Mouse (Mus musculus) kidney, embryonic 14.5 days (tissue): ENCODE data around the gene Lrrn3. TPM values are rescaled to one million over a fixed set of nuclear protein-coding genes. Genes with fewer than 3 reads are reported as not detected.
A peak's percentile ranks its signal among the peaks of the same experiment; 100 is the strongest.

Source experiments
- ATAC-seq: fragments of 200-750 bp; cut with Nextera tagmentation; 2 replicates; pipeline ENCODE4 v1.8.0; 2017; ENCODE audit warnings: moderate number of reproducible peaks, mild to moderate bottlenecking, moderate TSS enrichment, moderate library complexity; ENCODE audit not compliant: low FRiP score, low TSS enrichment
- H3K27ac ChIP-seq: fragments of 300-500 bp; sonication (generic); 2 replicates; pipeline ENCODE4 v1.5.1; 2014; ENCODE audit warnings: low read depth, mild to moderate bottlenecking, low read length, moderate library complexity, mixed read lengths
- H3K27me3 ChIP-seq: fragments of 300-500 bp; sonication (generic); 2 replicates; pipeline ENCODE4 v1.6.1; 2014; ENCODE audit warnings: mild to moderate bottlenecking, low read length; ENCODE audit not compliant: control insufficient read depth, insufficient read depth
- H3K36me3 ChIP-seq: fragments of 300-500 bp; sonication (generic); 2 replicates; pipeline ENCODE4 v1.6.1; 2014; ENCODE audit warnings: low read length, mixed read lengths; ENCODE audit not compliant: control insufficient read depth, insufficient read depth
- H3K4me1 ChIP-seq: fragments of 300-500 bp; sonication (generic); 2 replicates; pipeline ENCODE4 v1.6.1; 2014; ENCODE audit warnings: low read length, mixed read lengths; ENCODE audit not compliant: control insufficient read depth, insufficient read depth
- H3K4me2 ChIP-seq: fragments of 300-500 bp; sonication (generic); replicated peaks from 2 replicates; pipeline ENCODE4 v1.6.1; 2014; ENCODE audit warnings: low read depth, mild to moderate bottlenecking, low read length
- H3K4me3 ChIP-seq: fragments of 300-500 bp; sonication (generic); 2 replicates; pipeline ENCODE4 v1.5.1; 2014; ENCODE audit warnings: mild to moderate bottlenecking, low read length
- H3K9ac ChIP-seq: fragments of 300-500 bp; sonication (generic); 2 replicates; pipeline ENCODE4 v1.6.1; 2014; ENCODE audit warnings: low read depth, mild to moderate bottlenecking, low read length, moderate library complexity
- H3K9me3 ChIP-seq: fragments of 300-500 bp; sonication (generic); 2 replicates; pipeline ENCODE4 v1.6.1; 2016; ENCODE audit warnings: low read length; ENCODE audit not compliant: control insufficient read depth
- WGBS: fragments of 180-500 bp; shearing (Covaris S2); extraction: QIAGEN DNeasy Blood & Tissue Kit; methylation state at CpG from one replicate; pipeline ENCODE4 v1.1.7; 2014; 5-methylcytosine and 5-hydroxymethylcytosine counted together
- polyA plus RNA-seq: library from polyadenylated mRNA; unstranded; fragments of >200 nt; fragmentation: Nextera tagmentation; extraction: Ambion mirVana; gene quantifications from 2 replicates; pipeline ENCODE4 v1.2.1, GENCODE M21; 2014

Lrrn3 gene
- polyA plus RNA-seq, 1 experiment from 2014 or later: 3.7 TPM

DNA sequence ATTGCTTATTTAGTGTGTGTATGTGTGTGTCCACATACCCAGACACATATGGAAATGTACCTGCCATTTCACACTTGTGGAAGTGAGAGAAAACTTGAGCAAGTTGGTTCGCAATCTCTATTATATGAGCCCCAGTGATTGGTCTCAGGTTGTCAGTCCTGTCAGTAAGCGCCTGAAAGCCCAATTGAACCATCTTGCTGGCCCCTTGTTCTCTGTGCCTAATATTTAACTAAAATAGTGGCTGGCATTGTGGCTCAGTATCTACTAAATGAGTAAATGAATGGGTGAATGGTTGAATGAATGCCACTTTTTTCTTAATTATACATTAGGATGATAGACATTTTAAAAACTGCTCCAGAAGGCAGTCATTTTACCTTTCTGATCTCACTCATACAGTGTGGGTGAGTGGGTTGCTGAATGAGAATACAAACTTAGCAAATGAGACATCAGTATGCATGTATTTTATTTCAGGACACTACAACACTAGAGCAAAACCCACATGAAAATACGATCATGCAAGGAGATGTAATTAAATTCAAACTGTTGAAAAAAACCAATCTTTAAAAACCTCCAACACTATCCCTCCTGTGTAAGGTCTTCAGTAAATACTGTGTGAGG lies 17.7 kb downstream of the Lrrn3 start:
- no peaks in the 10 kb centered on the region for H3K36me3 ChIP-seq
- WGBS: 91% methylated on average over 3 of the region's 3 CpGs
- H3K27ac ChIP-seq: no peak overlapping the region
- H3K27me3 ChIP-seq: no peaks in the 10 kb centered on the region
- no peak for ATAC-seq
- H3K4me1 ChIP-seq: no peaks in the 10 kb centered on the region
- H3K9ac ChIP-seq: no peak overlapping the region
- no peak overlapping the region for H3K4me2 ChIP-seq
- H3K4me3 ChIP-seq: no peak overlapping the region
- H3K9me3 ChIP-seq: no peaks in the 10 kb centered on the region

DNA sequence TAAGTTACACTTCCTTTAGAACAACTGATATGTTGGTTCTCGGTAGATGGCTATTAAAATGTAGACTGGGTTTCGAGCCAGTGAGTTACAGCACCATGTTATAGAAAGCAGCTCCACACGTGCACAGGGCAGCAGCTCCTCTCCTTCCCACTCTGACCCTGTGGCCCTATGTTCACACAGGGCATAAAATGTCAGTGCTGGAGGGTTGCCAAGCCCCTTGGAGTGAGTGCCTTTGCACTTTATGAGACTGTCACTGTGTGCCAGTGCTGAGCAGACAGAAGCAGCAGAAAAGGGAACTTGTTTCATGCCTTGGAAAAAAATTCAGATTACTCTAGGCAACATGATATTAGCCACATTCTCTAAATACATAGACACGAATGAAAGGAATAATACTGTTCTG lies 47.8 kb downstream of the Lrrn3 start:
- Histone ChIP-seq H3K4me1 (peaks cover 8% of the 10 kb centered on the region; the same call in 1 of the 2 replicates), H3K9ac (no peak overlapping the region), H3K4me2 (no peak overlapping the region), H3K36me3 (no peaks in the 10 kb centered on the region), H3K27ac (no peak overlapping the region), H3K27me3 (no peaks in the 10 kb centered on the region), H3K9me3 (no peaks in the 10 kb centered on the region), H3K4me3 (no peak overlapping the region)
- ATAC-seq: peak; percentile 87
- 24% methylated on average over 4 of the region's 4 CpGs for WGBS

DNA sequence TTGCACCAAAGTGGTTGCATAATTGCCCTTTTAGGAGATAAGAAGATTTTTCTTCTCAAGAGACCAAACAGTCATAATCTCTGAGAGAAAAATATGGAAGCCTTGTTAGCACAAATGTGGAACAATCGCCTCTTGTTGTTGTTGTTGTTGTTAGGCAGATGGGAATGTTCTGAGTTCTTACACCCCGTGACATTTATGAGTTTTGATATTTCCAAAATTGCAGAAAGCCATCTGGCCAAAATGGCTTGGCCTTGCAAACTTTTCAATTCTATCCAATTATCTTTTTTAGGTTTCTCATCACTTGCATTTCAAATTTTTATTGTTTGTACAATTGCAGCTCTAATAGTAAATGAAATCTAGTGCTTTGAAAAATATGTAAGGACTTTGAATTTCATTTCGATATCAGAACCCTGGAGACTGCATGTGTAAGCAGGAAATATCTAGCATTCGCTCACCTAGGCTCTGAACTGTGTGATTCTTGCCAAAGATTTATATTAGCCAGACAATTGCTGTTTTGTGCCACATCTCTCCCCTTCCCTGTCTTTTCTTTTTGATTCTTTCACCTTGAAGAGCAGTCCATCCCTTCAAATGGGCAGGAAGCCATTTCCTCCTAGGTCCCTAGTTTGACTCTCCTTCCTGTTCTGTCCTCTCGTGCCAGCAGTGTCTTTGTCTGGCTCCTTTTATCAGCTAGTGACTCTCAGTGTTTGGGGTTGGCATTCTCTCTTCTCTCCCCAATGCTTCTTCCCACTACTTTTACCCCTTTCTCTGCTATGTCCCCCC lies 49.8 kb downstream of the Lrrn3 start:
- Histone ChIP-seq H3K9me3 (no peaks in the 10 kb centered on the region), H3K4me3 (no peak overlapping the region), H3K4me1 (no peaks in the 10 kb centered on the region), H3K27ac (no peak overlapping the region), H3K27me3 (no peaks in the 10 kb centered on the region), H3K4me2 (no peak overlapping the region), H3K9ac (no peak overlapping the region), H3K36me3 (no peaks in the 10 kb centered on the region)
- 82% methylated on average over 5 of the region's 5 CpGs for WGBS
- no peak for ATAC-seq

DNA sequence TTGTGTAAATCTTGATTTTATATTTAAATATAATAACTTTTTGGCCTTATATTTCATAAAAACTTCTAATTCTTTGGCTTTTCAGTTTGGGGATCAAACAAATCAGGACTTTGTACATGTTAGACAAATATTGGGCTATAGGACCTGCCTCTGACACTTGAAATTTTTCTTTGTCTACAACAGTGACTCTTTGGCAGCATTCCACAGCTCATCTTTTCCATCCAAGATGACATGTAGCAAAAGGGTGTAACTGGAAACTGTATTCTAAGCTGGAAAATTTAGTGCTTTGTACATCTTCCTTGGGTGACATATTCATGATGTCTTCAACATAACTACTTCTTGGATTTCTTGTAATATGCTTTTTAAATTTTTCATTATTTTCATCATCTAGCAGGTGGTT lies 57.4 kb downstream of the Lrrn3 start:
- Histone ChIP-seq H3K4me3 (no peak overlapping the region), H3K4me2 (no peak overlapping the region), H3K4me1 (no peaks in the 10 kb centered on the region), H3K27ac (no peak overlapping the region), H3K9ac (no peak overlapping the region), H3K27me3 (no peaks in the 10 kb centered on the region), H3K9me3 (no peaks in the 10 kb centered on the region), H3K36me3 (no peaks in the 10 kb centered on the region)
- ATAC-seq: no peak

DNA sequence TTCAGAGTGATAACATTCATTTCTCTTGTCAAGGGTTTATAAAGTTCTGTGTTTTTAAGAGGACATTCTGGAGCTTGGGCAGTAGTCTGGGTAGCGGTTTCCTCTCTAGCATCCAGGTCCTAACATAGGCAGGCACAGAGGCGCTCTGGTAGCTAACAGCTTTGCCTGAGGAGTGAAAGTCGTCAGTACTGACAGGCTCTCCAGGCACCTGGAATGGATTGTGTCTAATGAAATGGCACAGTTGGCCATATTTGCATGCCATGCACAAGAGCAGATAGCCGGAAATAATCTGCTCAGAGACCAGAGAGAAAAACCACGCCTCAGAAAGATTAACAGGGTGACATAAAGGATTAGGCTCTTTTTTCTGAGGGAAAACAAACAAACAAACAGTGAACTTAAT lies 58.8 kb downstream of the Lrrn3 start:
- WGBS: 77% methylated on average over 5 of the region's 5 CpGs

DNA sequence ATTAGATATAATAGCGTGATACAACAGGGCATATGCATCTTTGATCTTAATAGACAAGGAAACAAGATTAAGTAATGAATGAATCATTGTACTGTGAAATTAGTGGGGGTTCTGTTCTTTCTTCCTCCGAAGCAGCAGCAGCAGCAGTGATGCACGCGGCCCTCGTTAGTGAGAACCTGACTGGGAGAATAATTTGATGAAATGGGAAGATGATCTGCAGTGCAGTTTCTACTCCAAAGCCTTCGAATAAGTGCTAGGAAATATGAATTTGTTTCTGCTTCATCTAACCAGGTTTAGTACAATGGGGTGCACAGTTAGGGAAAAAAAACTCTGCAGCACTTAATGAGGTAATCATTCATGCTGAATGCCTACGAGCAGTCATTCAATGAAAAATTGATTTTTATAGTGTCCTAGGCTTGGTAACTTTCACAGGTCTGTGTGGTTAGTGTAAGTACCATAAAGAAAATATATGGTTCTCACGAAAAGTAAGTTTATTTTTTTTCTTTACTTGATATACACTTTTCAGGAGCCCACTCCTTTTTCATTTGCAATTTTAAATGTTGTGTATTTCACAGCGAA lies 61.0 kb downstream of the Lrrn3 start:
- no peaks in the 10 kb centered on the region for H3K27me3 ChIP-seq
- H3K4me2 ChIP-seq: no peak overlapping the region
- no peaks in the 10 kb centered on the region for H3K4me1 ChIP-seq
- ATAC-seq: no peak
- H3K9me3 ChIP-seq: no peaks in the 10 kb centered on the region
- no peaks in the 10 kb centered on the region for H3K36me3 ChIP-seq
- no peak overlapping the region for H3K4me3 ChIP-seq
- H3K9ac ChIP-seq: no peak overlapping the region
- 57% methylated on average over 9 of the region's 9 CpGs for WGBS
- no peak overlapping the region for H3K27ac ChIP-seq

More for the DNA sequence above, 58.8 kb downstream of the Lrrn3 start:
- H3K4me2 ChIP-seq: no peak overlapping the region
- H3K27me3 ChIP-seq: no peaks in the 10 kb centered on the region
- H3K4me3 ChIP-seq: no peak overlapping the region
- ATAC-seq: no peak
- no peaks in the 10 kb centered on the region for H3K9me3 ChIP-seq
- no peaks in the 10 kb centered on the region for H3K4me1 ChIP-seq
- H3K36me3 ChIP-seq: no peaks in the 10 kb centered on the region
- no peak overlapping the region for H3K9ac ChIP-seq
- no peak overlapping the region for H3K27ac ChIP-seq

DNA sequence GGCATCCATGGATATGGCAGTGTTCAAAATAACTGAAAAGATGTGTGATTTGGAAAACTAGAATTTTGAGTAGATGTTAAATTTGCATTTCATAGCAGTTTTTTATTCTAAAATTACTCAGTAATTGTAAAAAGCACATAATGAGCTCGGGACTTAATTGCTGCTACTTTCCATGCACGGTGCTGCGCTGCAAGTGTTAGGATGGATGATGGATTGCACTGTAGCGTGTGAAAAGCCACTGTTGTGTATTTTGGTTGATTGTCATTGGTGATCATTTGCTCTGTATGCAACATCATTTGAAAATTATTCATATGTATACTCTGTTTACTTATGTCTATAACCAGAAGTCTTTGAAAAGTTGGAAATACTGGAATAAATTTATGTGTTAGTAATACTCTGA lies 68.3 kb downstream of the Lrrn3 start:
- no peaks in the 10 kb centered on the region for H3K9me3 ChIP-seq
- H3K4me2 ChIP-seq: no peak overlapping the region
- no peaks in the 10 kb centered on the region for H3K36me3 ChIP-seq
- no peak overlapping the region for H3K27ac ChIP-seq
- WGBS: 93% methylated on average over 4 of the region's 4 CpGs
- ATAC-seq: no peak
- H3K4me1 ChIP-seq: no peaks in the 10 kb centered on the region
- no peak overlapping the region for H3K4me3 ChIP-seq
- no peak overlapping the region for H3K9ac ChIP-seq
- no peaks in the 10 kb centered on the region for H3K27me3 ChIP-seq

DNA sequence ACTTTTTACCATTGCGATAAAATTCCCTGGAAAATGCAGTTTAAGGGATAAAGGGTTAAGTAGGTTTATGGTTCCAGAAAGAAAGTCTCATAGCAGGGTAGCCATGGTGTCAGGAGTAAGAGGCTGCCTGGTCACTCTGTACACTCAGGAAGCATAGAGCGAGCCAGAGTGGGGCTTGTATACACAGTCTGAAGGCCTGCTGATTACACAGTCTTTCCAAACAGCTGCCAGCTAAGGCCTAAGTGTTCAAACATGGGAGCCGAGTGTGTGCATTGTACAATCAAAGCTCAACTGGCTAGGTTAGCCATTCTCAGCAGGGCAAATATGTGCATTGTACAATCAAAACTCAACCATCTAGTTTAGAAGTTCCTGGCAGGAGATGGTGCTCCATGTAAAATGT lies 69.1 kb downstream of the Lrrn3 start:
- Histone ChIP-seq H3K27ac (no peak overlapping the region), H3K4me3 (no peak overlapping the region), H3K4me2 (no peak overlapping the region), H3K9me3 (no peaks in the 10 kb centered on the region), H3K27me3 (no peaks in the 10 kb centered on the region), H3K9ac (no peak overlapping the region), H3K36me3 (no peaks in the 10 kb centered on the region), H3K4me1 (no peaks in the 10 kb centered on the region)
- ATAC-seq: no peak
- 66% methylated on average over 3 of the region's 3 CpGs for WGBS

DNA sequence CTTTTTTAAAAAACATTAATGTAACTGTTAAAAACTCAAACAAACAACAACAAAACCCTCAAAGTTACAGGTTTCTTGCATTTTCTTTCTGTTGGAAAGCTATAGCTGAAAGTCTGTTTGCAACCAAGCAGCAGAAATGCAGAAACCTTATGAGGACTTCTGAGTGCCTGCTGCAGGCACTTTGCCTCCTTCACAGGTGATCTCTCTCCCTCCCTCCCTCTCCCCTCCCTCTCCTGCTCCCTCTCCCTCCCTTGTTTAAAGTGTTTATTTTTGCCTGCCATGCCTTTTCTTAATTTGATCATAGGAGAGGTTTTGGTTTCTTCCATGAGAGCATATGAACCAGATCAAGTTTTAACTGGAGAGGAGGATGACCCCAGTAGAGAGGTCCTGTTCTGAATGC lies 69.6 kb downstream of the Lrrn3 start:
- Histone ChIP-seq H3K36me3 (no peaks in the 10 kb centered on the region), H3K4me1 (no peaks in the 10 kb centered on the region), H3K9me3 (no peaks in the 10 kb centered on the region), H3K27me3 (no peaks in the 10 kb centered on the region), H3K9ac (no peak overlapping the region), H3K4me2 (no peak overlapping the region), H3K27ac (no peak overlapping the region), H3K4me3 (no peak overlapping the region)
- ATAC-seq: no peak
